Mouse (Mus musculus): ENCODE results near the gene Ablim1. TPM values are rescaled to one million over a fixed set of nuclear protein-coding genes. Genes with fewer than 3 reads are reported as not detected.

Ablim1 gene
- 100 to 1,000 TPM; 450 to 472 (median 462) TPM for total RNA-seq (2022)

DNA sequence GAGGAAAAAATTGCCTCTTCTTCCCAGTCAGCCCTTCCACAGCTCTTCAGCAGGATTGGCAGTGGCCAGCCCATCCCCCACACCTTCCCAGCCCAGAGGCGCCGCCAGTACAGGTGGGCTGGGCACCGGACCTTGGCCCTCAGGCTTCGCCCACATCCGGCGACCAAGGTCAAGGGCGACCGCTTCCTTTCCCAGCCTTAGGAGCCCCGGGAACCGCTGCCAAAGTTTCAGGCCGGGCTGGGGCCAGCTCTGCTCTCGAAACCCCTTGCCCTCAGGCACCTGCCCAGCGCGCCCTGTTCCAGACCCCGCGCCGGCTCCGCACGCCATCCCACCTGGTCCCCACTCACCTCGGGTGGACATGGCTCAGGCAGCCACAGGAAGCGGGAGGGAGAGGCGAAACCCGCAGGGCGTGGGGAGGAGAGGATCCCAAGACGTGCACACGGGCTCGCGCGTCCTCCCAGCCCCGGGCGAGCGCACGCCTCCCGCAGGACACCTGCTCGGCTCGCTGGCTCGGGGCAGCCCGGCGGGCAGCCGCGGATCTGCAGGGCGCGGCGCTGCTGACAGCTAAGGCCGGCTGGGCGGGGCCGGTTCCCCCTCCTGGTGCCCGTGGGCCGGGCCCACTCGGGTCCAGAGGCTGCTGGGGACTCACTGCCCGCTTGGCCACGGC lies at the start of gene Ablim1:
Gene Ablim1, minus strand, starts transcription at position 574 of the 667 bp plus-strand sequence.
- DNase-seq (ENCODE audit: low spot score): peak; percentile 68

DNA sequence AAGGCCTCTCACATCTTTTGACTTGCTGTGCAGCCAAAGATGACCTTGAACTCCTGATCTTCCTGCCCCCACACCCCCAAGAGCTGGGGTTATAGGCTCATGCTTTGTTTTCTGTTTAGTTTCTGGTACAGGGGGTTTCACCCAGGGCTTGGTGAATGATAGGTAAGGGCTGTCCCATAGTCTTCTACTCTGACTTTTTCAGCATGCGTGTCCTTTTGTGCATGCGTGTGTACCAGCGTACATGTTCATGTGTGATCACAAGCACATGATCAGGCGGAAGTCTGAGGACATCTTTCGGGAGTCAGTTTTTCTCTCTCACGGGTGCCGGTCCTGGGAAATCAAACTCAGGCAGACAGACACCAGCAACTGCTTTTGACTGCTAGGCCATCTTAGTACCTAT lies 48.8 kb upstream of the Ablim1 start:
- no peak for DNase-seq (ENCODE audit: low spot score)

DNA sequence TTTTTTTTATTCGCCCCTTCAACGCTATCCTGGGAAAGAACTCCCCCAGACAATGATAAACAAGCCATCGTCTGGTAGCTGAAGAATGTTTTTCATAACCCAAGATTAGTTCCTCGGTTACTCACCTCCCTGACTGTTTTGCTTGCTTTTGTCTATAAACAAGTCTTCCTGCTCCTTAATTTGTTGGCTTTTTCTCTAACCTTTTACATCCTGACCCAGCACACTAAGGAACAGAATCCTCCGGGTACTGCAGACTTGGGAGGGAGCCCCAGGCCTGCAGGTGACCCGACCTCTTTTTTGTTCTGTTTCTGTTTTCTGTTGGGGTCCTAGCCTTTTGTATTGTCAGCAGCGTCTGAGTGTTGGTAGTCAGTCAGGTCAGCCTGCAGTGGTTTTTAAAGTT lies 48.4 kb upstream of the Ablim1 start:
- DNase-seq (ENCODE audit: low spot score): no peak

DNA sequence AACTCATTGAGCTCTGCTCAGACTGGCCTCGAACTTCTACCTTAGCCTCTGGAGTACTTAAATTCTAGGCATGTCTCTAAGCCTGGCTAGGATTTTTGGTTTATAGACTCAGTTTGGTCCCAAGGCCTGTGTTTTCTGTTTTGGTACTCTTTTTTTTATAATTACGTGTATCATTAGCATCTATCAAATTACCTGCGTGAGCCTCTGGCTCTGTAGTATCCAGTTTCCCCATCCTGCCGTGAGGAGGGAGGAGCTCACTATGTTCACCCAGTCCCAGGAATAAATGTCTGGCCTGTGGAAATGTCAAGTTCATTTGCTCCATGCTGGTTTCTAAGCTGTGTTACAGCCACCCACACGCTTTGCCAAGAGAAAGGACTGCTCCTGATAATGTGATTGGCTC lies 47.9 kb upstream of the Ablim1 start:
- DNase-seq (ENCODE audit: low spot score): no peak

DNA sequence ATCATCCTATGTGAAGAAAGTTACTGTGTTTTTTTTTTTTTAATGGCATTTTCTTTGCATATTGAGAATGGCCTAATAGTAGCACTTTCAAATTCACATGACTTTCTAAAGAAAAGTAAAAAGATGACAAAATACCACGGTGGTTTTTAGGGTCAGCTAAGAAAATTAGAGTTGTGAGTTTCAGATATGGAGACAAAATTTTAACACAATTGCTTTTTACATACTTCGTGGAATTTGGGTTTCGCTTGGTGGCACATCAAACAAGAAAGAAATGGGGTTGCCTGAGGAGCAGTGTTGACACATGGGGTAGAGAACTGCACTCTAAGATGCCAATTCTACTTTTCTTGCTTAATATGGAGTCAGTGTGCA lies 47.2 kb upstream of the Ablim1 start:
- DNase-seq (ENCODE audit: low spot score): no peak

DNA sequence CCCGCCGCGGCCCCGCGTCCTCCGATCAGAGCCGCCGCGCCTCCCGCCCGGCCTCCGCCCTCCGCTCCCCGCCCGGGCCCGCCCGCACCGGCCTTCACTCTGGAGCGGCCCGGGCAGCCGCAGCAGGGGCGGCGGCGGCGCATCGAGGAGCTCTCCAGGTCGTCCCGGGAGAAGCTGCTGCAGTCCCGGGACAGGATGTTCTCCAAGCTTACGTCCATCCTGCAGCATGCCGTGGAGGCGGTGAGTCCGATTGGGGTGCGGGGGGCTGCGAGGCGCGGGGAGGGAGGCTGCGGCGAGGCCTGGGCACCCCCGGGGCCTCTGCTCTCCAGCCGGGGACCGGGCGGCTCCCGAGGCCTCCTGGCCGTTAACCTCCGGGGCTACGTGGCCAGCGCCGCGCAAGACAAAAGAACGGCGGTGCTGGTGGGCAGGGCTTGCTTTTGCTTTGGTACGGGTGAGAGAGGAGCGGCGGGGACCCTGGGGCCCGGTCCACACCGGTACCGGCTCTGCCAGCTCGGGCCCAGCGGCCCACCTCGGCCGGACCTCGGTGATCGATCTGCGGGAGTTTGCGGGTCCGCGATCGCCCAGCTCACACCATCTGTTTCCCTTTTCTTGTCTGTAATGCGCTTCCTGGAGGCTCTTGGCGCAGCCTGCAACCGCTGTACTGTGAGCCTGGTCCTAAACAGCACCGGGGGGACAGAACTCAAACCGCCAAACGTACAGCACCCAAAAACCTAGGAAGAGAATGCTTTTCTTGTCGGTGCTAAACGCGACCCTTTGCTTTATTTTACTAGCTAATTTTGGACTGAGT lies 46.6 kb upstream of the Ablim1 start:
- peak; percentile 41 for DNase-seq (ENCODE audit: low spot score)

DNA sequence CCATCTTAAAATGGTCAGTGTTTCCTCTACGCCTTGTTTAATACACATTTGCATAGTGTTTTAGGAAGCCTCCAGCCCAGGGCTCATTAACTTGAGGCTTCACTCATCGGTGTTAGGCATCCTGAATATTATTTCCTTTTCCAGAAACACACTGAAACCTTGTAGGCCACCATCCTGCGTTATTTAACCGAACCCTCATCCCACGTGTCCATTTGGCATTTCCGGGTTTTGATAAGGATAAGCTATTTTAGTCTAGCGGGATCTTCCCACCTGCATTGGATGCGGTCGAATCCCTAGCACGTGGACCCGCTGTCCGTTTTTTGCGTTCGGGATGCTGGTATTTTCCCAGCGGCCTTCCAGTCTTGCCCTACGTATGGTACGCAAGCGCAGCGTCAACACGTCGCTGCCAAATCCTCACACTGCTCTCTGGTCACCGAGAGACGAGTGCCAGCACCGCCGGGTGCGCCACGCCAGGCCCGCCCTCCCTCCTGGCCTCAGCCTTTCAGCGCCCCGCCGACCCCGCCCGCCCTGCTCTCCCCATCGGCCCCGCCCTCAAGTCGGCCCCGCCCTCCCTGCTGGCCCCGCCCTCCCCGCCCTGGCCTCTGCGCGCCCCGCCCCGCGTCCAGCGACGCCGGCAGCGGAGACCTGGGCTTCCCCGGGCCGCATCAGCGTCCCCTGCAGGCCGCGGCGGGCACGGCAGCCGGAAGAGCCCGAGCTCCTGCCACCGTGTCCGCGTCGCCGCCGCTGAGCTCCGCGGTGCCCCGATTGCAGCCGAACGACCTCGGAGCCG lies 45.8 kb upstream of the Ablim1 start, which contains the start of gene Fam160b1:
Gene Fam160b1, plus strand, starts transcription at position 340 of the 790 bp plus-strand sequence.
- peak; percentile 90 for DNase-seq (ENCODE audit: low spot score)

DNA sequence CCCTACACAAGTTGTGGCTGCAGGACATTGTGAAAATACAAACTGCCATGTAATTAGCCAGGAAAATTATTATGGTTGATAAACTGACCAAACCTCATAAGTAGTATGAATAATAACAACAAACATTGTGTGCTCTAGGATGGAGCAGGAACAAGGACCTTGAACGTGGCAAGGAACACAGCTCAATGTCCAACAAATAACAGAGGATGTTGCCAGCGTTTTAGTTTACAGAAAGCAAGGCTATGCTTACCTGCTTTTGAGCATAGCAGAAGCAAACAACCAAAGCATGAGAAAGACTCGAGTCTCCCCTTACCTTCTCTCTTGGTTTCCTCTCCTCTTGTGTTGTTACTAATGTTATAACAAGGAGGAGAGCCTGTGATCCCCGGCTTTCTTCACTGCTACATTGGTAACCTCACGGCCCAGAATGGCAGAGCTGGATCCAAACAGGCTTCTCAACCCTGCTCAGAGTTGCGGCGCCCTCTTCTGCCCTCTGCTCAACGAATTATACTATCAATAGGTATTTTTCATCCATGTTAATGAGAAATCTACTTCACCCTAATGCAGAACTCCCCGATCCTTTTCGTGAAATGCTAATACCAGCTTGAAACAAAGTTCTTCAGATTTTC lies 45.1 kb upstream of the Ablim1 start:
- DNase-seq (ENCODE audit: low spot score): no peak

DNA sequence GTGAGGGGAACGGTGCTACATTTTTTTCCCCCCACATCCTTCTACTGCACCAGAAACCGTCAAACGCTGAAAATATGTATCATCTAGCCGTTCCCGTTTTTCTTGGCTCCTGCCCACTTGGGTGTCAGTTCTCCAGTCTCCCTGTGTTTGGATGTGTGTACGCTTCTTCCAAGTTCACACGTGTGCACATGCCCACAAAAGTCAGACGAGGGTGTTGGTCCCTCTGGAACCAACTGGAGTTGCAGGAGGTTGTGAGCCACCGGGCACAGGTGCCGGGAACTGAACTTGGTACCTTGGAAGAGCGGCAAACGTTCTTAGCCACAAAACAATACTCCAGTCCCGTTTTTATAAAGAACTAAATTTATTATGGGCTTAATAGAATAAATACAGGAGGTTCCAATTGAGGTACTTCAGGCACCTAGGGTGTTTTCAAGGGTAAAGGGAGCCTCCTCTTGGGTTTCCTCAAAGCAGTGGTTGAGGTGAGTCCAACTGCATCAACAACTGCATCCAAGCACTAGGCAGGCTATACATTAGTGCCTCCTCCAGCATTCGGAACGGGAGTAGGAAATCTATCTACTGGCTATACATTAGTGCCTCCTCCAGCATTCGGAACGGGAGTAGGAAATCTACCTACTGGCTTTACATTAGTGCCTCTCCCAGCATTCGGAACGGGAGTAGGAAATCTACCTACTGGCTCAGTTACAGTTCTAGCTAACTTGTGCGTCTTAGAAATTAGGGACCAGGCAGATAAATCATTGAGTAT lies 44.3 kb upstream of the Ablim1 start:
- DNase-seq (ENCODE audit: low spot score): no peak

DNA sequence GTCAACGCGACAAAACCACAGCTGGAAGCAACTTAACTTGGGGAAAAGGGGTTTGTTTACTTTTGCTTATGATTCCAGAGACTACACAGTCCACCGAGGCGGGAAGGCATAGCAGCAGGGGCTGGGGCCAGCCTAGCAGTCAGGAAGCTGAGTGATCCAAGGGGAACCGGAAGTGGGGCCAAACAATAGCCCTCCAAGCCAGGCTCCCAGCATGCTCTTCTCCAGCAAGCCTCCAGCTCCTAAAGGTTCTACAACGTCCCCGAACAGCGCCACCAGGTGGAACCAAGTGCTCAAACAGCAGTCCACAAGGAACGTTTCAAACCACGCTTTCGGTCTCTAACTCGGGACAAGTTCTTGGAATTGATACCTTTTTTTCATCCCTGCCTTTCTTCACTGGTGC lies 43.6 kb upstream of the Ablim1 start:
- DNase-seq (ENCODE audit: low spot score): peak; percentile 85

DNA sequence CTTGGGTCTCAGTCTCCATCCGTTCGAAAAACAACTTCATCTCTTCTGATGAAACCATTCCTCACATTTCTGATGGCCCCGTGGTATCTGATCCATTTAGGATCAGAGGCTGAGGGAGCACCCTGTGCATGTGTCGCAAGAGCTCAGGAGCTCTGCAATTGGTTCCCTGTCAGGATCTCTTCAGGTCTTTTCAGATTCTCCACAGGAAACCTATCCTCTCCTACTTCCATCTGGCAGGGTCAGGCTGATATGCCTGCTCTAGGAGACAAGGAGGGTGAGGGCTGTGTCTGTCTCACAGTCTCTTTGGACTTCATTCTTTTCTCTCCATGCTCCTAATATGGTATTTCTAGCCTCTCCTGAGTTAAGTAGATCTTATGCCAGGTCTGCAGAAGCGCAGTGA lies 43.1 kb upstream of the Ablim1 start:
- DNase-seq (ENCODE audit: low spot score): no peak

DNA sequence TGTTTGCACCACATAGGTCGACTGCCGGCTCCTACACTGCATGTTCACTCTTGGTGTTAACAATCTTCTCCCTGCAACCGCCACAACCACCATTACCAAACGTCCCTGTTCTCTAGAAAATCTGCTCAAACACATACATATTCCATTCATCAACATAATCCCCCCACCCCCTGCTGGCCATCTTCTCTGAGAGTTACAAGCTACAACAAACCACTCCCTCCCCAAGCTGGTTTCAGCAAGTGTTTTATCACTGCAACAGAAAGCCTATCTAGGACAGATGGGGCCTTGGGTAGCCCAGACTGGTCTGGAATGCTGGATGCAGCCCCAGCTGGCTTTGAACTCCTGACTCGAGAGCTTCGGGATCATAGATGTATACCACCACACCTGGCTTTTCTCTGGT lies 42.5 kb upstream of the Ablim1 start:
- DNase-seq (ENCODE audit: low spot score): no peak

DNA sequence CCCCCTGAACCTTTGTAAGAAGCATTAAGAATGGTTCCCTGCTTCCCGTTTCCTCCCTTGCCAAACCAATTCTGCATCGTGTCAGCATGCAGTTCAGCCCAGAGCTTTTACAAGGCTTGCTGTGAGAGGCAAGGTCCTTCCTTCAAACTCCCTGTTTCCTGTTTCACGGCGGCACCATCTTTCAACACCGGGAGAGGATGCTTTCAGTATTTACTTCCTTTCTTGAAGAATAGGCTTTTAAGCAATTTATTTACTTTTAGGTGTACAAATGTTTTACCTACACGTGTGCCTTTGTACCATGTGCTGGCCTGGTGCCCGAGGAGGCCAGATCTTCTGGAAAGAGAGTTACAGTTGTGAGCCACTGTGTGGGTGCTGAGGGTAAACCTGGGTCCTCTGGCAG lies 41.6 kb upstream of the Ablim1 start:
- no peak for DNase-seq (ENCODE audit: low spot score)

DNA sequence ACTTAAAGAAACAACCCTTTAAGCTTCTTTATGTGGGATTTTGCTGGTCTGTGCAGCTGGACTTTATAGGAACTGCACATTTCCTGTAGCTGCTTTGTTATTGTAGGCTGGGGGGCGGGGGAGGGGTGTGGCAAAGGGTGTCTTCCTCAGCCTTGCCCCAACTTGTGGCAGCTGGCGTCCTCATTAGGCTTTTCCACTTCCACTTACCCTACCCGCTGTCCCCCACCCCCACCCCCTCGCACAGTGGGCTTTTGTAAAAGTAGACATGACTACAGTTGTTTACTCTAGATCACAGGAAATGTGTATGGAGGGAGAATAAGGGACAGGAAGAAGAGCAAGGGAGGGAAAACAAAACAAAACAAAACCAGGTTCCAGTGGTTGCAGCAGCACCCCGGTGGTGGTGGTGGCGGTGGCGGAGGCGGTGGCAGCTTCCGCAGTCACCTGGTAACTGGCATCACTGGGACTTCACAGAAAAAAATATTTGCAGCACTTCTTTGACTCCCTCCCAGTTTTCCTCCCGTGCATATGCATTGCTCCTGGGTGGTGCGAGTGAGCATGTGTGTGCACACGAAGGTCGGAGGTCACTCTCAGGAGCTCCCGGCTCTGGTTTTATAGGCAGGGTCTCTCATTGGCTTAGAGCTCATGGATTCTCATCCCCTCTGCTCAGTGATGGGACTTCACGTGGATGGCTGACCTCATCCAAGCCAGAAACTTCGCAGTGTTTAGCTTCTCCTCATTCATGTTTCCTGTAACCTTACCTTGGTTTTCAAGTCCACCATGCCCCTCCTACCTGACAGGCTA lies 40.9 kb upstream of the Ablim1 start:
- no peak for DNase-seq (ENCODE audit: low spot score)

DNA sequence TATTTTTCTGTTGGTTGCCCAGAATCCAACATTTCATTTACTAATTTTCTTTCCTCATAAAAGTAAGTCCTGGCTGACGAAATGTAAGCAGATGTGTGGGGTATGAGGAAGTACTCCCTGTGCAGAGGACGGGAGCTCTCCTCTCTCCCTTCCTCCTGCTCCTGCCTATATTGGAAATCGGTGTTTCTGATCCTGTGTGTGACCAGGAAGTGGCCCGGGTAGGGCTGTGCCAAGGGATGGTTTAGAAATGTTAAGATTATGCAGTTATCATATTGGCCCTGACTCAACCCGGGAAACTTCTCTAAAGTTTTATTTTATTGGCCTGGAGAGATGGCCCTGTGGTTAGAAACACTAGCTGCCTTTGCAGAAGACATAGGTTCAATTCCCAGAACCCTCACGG lies 40.0 kb upstream of the Ablim1 start:
- no peak for DNase-seq (ENCODE audit: low spot score)

DNA sequence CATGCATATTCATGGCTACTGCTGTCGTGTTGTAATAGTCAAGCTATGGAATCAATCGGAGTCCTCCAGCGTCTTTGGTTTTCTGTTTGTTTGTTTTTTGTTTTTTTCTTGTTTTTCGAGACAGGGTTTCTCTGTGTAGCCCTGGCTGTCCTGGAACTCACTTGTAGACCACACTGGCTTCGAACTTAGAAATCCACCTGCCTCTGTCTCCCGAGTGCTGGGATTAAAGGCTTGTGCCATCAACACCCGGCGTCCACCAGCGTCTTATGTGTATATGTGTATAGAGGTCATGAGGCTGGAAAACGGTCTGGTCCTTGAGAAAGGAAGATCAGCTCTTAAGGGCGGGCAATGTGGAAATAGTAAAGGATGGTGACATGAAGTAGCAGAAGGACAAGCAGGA lies 39.3 kb upstream of the Ablim1 start:
- no peak for DNase-seq (ENCODE audit: low spot score)

DNA sequence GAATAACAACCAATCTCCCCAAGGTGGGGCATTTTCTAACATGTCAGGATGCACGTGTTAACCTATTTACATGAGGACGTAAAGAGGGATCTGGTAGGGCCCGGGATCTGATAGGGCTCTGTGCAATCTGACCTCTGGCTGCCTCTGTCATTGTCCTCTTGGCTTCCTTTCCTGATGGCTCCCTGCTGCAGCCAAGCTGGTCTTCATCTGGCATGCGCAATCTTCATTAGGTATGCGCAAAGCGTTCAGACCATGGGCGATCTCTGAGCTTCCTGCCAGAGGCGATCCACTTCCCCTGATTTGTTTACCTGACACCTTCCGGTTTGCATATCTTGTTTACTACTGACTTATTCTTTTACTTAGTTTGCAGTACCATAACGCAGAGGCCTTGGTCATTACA lies 38.5 kb upstream of the Ablim1 start:
- no peak for DNase-seq (ENCODE audit: low spot score)

DNA sequence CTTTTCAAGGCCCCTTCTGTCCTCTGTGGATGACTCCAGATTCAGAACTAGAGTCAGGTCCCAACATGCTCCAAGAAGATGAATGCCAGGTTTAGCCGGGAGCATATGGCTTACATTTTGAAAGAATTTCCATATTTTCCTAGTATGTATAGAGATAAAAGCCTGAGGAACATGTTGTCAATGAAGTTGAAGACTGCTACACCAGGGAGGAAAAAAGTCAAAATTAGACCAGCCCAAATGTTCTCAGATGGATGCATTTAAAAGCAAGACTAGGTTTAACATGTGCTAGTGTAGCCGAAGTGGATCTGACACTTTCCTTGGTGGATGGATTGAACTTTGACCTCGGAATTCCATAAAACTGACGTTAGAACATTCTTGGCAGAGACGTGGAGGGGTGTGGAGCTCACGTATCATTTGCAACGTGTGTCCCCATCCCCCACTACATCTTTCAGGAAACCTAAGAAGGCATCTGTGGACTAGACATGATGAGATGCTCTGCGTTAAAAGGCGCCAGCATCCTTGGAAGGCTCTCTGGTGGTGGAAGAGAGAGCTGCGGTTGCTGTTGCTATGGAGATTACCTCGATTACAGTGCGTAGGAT lies 37.7 kb upstream of the Ablim1 start:
- DNase-seq (ENCODE audit: low spot score): no peak

DNA sequence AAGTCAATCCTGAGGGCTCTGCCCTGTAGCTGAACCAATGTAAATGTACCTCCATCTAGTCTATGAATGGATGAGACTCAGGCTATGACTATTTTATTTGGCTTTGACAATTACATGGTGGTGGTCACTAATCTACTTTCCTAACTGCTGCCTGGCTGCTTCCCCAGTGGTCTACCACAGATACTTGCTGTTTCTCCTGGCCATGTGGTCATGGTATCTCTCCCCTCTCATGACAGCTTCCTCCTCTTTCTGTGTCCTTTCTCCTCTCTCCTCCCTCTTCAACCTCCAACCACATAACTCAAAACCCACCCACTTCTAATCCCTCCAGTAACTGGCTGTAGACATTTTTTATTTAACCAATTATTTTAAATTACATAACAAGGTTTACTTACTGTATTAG lies 34.4 kb upstream of the Ablim1 start:
- no peak for DNase-seq (ENCODE audit: low spot score)

DNA sequence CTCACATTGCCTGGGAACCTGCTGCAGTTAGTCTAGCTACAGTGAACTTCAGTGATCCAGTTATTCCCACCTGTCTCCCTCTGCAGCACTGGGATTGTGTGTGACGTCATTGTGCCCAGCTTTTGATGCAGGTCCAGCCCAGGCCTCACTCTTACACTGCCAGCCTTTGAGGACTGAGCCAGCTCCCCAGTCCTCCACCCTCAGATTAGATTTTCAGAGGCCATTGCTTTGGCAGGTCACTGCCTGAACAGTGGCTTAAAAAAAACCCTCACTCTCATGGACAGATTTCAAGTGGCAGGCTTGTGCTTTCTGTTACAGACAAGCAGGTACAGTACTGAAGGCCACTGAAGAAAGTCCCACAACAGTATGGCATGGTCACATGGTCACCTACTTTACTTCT lies 30.0 kb upstream of the Ablim1 start:
- DNase-seq (ENCODE audit: low spot score): no peak
